ENCODE assay signal across 25 mouse cellular contexts in genomic region chr5:29211980-29212555, GRCm38 (mm10). TPM values are rescaled to one million over a fixed set of nuclear protein-coding genes. Genes with fewer than 3 reads are reported as not detected.
DNase-seq lines count a peak whose midpoint lies in the region; ATAC-seq lines count a peak whose summit lies in the region.
"Had no signal": no experiment of that assay in that cellular context is flagged by ENCODE, and none has a peak within 500 bp of the region (broad histone marks: within the 10 kb centered on the region; RNA-seq: fewer than 3 reads in every experiment).

No protein-coding gene starts in this region.

- no peak overlapping the region for H3K9ac ChIP-seq in intestine, embryonic 15.5 days
- H3K9ac ChIP-seq in stomach, embryonic 16.5 days (ENCODE audit: low read length), result no peak overlapping the region
- H3K9ac ChIP-seq: embryonic facial prominence, embryonic 12.5 days; embryonic facial prominence, embryonic 15.5 days; forebrain, embryonic 15.5 days; hindbrain, embryonic 13.5 days had no signal

- H3K4me1 ChIP-seq in intestine, embryonic 15.5 days (replicated peaks), result 0 out of 2 replicates have a peak, but pooled peaks cover 7% of the 10 kb centered on the region
- no peaks in the 10 kb centered on the region for H3K4me1 ChIP-seq in stomach, embryonic 16.5 days (ENCODE audit: control insufficient read depth, insufficient read depth, low read length)
- H3K4me1 ChIP-seq in heart, embryonic 10.5 days, result peaks cover 15% of the 10 kb centered on the region
- H3K4me1 ChIP-seq: embryonic facial prominence, embryonic 12.5 days; embryonic facial prominence, embryonic 15.5 days; forebrain, embryonic 15.5 days; hindbrain, embryonic 10.5 days; hindbrain, embryonic 13.5 days had no signal

- no peaks in the 10 kb centered on the region for H3K36me3 ChIP-seq in intestine, embryonic 15.5 days
- H3K36me3 ChIP-seq in stomach, embryonic 16.5 days (ENCODE audit: control insufficient read depth, insufficient read depth, low read length), result no peaks in the 10 kb centered on the region
- no peaks in the 10 kb centered on the region for H3K36me3 ChIP-seq in heart, embryonic 10.5 days
- H3K36me3 ChIP-seq: embryonic facial prominence, embryonic 12.5 days; embryonic facial prominence, embryonic 15.5 days; forebrain, embryonic 15.5 days; hindbrain, embryonic 10.5 days had no signal

- no peaks in the 10 kb centered on the region for H3K9me3 ChIP-seq in intestine, embryonic 15.5 days
- H3K9me3 ChIP-seq in stomach, embryonic 16.5 days (replicated peaks; ENCODE audit: control insufficient read depth, low read length), result no peaks in the 10 kb centered on the region
- H3K9me3 ChIP-seq in heart, embryonic 10.5 days, result no peaks in the 10 kb centered on the region
- H3K9me3 ChIP-seq: embryonic facial prominence, embryonic 12.5 days; embryonic facial prominence, embryonic 15.5 days; forebrain, embryonic 15.5 days; hindbrain, embryonic 10.5 days; hindbrain, embryonic 13.5 days had no signal

- no peak overlapping the region for H3K4me2 ChIP-seq in intestine, embryonic 15.5 days (replicated peaks)
- H3K4me2 ChIP-seq in stomach, embryonic 16.5 days (ENCODE audit: low read depth, low read length), result no peak overlapping the region
- H3K4me2 ChIP-seq: embryonic facial prominence, embryonic 12.5 days; embryonic facial prominence, embryonic 15.5 days; forebrain, embryonic 15.5 days; heart, embryonic 11.5 days; hindbrain, embryonic 13.5 days had no signal

- 34% methylated on average over 4 of the region's 4 CpGs for WGBS in intestine, embryonic 15.5 days
- 18% methylated on average over 4 of the region's 4 CpGs for WGBS in large intestine, adult 2 months
- WGBS in stomach, embryonic 16.5 days, result 31% methylated on average over 4 of the region's 4 CpGs
- 47% methylated on average over 4 of the region's 4 CpGs for WGBS in heart, embryonic 10.5 days

- no peak overlapping the region for H3K27ac ChIP-seq in intestine, embryonic 15.5 days
- no peak overlapping the region for H3K27ac ChIP-seq in stomach, embryonic 16.5 days (ENCODE audit: low read length)
- no peak overlapping the region for H3K27ac ChIP-seq in heart, embryonic 10.5 days
- H3K27ac ChIP-seq: embryonic facial prominence, embryonic 12.5 days; embryonic facial prominence, embryonic 15.5 days; forebrain, embryonic 15.5 days; heart, adult 2 months; hindbrain, embryonic 10.5 days; hindbrain, embryonic 13.5 days had no signal

- no peaks in the 10 kb centered on the region for H3K27me3 ChIP-seq in intestine, embryonic 15.5 days (replicated peaks)
- no peaks in the 10 kb centered on the region for H3K27me3 ChIP-seq in stomach, embryonic 16.5 days (ENCODE audit: control insufficient read depth, insufficient read depth, low read length)
- no peaks in the 10 kb centered on the region; the same call in 1 of the 2 replicates for H3K27me3 ChIP-seq in heart, embryonic 10.5 days (ENCODE audit: insufficient read depth, poor library complexity, severe bottlenecking)
- H3K27me3 ChIP-seq: embryonic facial prominence, embryonic 12.5 days; embryonic facial prominence, embryonic 15.5 days; forebrain, embryonic 15.5 days; hindbrain, embryonic 13.5 days; Patski had no signal

- no peak overlapping the region for H3K4me3 ChIP-seq in intestine, embryonic 15.5 days (replicated peaks)
- no peak overlapping the region for H3K4me3 ChIP-seq in stomach, embryonic 16.5 days (replicated peaks; ENCODE audit: low read length)
- no peak overlapping the region for H3K4me3 ChIP-seq in heart, embryonic 10.5 days
- H3K4me3 ChIP-seq: embryonic facial prominence, embryonic 12.5 days; embryonic facial prominence, embryonic 15.5 days; forebrain, embryonic 15.5 days; heart, adult 2 months; hindbrain, embryonic 10.5 days; hindbrain, embryonic 13.5 days had no signal

- DNase-seq in heart, adult 11 months, result peak; percentile 33
- DNase-seq in heart, postnatal 4 days, result no peak
- DNase-seq in large intestine, adult 2 months (ENCODE audit: low read depth, low spot score), result peak; percentile 85
- DNase-seq in kidney, adult 18-20 months, result no peak
- DNase-seq in Muller cell, postnatal 12 days (ENCODE audit: inconsistent ontology term), result no peak
- no peak for DNase-seq in heart, embryonic 10.5 days (ENCODE audit: low spot score)
- DNase-seq: adrenal gland, adult 2 months; adrenal gland, postnatal 14 days; cerebellum, adult 11 months; cerebellum, adult 2 months; cerebellum, adult 9-11 months; cerebellum, postnatal 25 days; gastrocnemius, postnatal 25 days; heart, adult 2 months had no signal

- peak; percentile 98 for ATAC-seq in intestine, embryonic 15.5 days
- peak; percentile 62 for ATAC-seq in stomach, embryonic 16.5 days (ENCODE audit: insufficient read depth, low FRiP score)
- ATAC-seq: forebrain, embryonic 15.5 days; hindbrain, embryonic 16.5 days; Patski had no signal

RNA-seq across cellular contexts. Expression of gene Rnf32, which starts 16.3 kb away (rescaled TPM):
- under 1 TPM; 0.91 to 0.95 TPM for total RNA-seq in heart, postnatal 4 days (2021)
- polyA plus RNA-seq in intestine, embryonic 15.5 days (2015; fragmentation: Nextera tagmentation; extraction: Ambion mirVana), result 7.6 and 8.4 TPM in 2 replicates
- 6.1 and 7.1 TPM in 2 replicates for polyA plus RNA-seq in large intestine, adult 2 months (2012; rRNA removed)
- polyA plus RNA-seq in stomach, embryonic 16.5 days (2015; fragmentation: Nextera tagmentation; extraction: Ambion mirVana), result 4.8 and 5.1 TPM in 2 replicates
- polyA plus RNA-seq in heart, embryonic 10.5 days (2016; fragmentation: Nextera tagmentation; extraction: Ambion mirVana), result 2.2 and 3.1 TPM in 2 replicates
- total RNA-seq: common myeloid progenitor, adult 5-6 weeks had no signal

Comparison
In these comparisons a context has a peak if more than half of its experiments do, and no peak if none do; other contexts are left out.
1. DNase-seq: peak in heart, adult 11 months (single experiment) and large intestine, adult 2 months (single experiment); none in heart, postnatal 4 days (single experiment), kidney, adult 18-20 months (single experiment), Muller cell, postnatal 12 days (single experiment) and heart, embryonic 10.5 days (single experiment).